Mouse (Mus musculus) cerebellum, postnatal 10 days (tissue): ENCODE results near the gene Kctd14.

Experiments
- DNase-seq, 2 experiments: peaks; one replicate each; pipeline ENCODE4 v3.0.0; 2021; ENCODE audit warnings: mixed read lengths in 2 of 2

Gene Kctd14

GRCm38 (mm10) chr7:97446171-97446925 lies 4.8 kb upstream of the Kctd14 start:
- DNase-seq: peak; percentile 96 to 97

- DNase-seq: peak in 1 of 2 experiments; percentile 32
These were observed 4.0 kb upstream of the Kctd14 start for GRCm38 (mm10) chr7:97447050-97447531.

GRCm38 (mm10) chr7:97452196-97452595 lies 1.1 kb downstream of the Kctd14 start:
- DNase-seq: no peak

DNA sequence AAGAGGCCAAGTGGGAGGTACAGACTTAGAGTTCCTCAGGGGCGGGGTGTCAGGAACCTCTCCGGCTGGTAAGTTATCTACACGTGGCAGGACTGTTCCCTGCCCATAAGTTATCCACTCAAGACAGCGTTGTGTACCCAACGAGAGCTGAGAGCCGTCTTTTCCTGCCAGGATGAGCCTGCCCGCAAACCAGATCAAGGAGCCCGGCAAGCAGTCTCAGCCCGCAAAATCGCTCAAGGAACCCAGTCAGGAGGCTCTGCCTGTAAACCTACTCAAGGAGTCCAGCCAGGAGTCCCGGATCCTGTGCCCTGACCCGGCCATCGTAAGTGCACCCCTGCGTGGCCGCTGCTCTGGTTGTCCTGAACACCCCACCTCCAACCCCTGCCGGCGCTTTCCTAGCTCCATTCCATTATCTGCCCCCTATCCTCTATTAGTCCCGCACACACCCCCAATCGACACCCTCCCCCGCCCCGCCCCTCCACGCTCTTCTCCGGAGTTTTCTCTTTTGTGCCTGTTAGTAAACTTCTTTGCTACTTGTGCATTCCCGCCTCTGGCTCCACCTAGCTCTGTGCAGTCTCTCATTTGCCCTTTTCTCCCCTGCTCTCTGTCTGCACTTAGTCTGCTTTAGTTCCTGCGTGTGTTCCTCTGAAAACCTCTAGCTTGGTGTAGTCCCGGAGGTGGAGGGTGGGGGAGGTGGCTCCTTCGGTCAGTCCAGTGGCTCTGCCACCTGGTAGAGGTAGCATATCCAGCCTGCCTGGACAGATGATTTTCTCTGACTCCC lies 2.2 kb downstream of the Kctd14 start:
- DNase-seq: peak in 1 of 2 experiments; percentile 15

- DNase-seq: no peak
These were observed 3.7 kb downstream of the Kctd14 start for GRCm38 (mm10) chr7:97454795-97455194.

GRCm38 (mm10) chr7:97455577-97455976 lies 4.5 kb downstream of the Kctd14 start:
- DNase-seq: no peak

- no peak for DNase-seq
These were observed 21.9 kb downstream of the Kctd14 start for GRCm38 (mm10) chr7:97473001-97473400.

DNA sequence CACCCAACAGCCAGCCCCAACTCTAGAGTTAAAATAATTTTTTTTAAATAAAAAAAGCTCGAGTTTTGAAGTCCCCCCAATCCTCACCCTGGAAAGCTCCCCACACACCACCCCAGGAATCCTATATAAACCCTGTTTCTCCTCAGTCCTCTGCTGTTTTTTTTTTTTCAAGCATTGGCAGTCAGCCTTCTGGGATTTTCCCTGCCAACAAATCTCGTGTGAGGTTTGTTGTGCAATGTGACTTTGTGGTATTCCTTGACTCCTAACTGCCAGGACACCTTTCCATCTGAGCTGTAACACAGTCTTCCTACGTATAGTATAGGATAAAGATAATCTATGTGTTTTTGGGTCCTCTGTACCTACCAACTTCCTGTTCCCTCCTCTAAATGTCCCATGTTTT lies 28.2 kb downstream of the Kctd14 start:
- DNase-seq: no peak

DNA sequence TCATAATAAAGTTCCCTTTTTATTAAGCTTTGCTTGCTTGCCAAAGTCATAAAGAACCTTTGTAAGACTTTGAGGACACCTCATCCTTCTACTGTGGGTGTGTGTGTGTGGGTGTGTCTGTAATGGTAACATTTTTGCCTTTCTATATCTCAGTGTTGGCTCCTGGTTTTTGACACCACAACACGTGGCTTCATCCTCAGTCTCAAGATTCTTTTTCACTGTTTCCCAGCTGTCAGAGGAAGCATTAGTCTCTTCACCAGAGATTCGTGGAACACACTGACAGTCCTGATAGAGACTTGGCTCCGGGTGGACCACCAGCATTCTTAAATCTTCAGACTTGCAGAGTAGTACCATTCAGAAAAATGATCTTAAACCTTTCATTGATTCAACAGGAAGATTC lies 29.2 kb downstream of the Kctd14 start:
- DNase-seq: no peak

- DNase-seq: peak; percentile 92 to 95
These were observed 29.8 kb downstream of the Kctd14 start, which contains the start of gene Ints4 for GRCm38 (mm10) chr7:97480821-97481339. Ints4 (plus strand) TSS chr7:97480956.

DNA sequence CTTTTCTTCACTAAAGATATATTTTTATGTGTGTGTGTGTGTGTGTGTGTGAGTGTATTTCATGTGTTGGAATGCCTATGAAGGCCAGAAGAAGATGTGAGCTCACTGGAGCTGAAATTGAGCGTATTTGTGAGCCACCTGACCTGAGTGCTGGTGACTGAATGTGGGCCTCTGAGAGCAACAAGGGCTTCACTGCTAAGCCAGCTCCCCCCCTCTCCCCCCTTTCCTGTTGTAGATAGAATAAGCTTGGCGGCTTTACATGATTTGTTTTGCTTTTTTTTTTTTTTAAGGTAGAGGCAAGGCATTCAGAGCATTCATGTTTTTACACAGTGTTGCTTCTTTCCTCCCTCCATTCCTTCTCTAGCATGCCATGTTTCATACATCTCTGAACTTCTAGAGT lies 32.3 kb downstream of the Kctd14 start:
- no peak for DNase-seq

- no peak for DNase-seq
These were observed 40.0 kb downstream of the Kctd14 start for GRCm38 (mm10) chr7:97491157-97491556.

DNA sequence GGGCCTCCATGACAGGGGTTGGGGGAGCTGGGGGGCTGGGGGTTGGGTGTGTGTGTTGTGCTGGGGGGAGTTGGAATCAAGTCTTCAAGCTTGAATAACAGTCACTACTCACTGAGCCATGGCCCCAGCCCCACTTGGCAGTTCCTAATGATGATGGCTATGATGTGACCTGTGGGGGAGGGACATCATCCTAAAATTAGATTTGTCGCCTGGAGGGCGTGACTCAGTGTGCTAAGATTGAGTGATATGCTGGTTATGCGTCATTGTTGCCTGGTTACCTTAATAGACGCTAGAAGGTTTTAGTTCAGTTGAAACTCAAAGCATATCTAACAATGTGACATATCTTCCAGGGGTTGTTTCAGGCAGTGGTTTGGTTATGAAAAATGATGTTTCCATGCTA lies 41.3 kb downstream of the Kctd14 start:
- DNase-seq: no peak

GRCm38 (mm10) chr7:97495052-97495451 lies 43.9 kb downstream of the Kctd14 start:
- DNase-seq: no peak

DNA sequence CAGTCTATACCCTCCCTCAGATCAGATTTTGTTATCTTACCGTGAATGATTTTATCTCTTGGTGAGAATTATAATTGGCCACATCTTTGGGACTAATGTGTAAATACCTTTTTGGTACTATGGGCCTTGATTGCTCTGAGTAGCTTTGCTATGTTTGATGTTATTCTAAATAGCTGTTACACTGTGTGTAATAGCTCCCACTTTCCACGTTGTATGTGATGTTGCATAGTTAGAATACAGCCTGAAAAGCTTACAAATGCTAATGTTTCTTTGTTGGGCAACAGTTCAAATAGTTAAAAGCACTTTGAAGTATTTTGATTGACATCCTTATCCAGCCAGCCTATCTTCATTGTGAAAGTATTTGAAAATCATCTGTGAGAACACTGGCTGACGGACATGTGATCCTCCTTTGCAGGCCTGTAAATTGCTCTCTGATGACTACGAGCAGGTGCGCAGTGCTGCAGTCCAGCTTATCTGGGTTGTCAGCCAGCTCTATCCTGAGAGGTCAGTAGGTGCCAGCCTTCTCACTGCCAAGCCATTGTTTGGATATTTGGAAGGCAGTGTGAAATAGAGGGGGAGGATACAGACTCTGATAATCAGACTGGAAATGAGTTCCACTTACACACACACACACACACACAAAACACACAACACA lies 49.6 kb downstream of the Kctd14 start:
- DNase-seq: peak; percentile 76 to 80
